Mouse (Mus musculus) lung, adult 2 months (tissue): ENCODE measurements around the gene Fam198a.

Experiments used
- CTCF ChIP-seq: fragments of 200-500 bp; IDR thresholded peaks from 2 replicates; pipeline ENCODE4 v1.5.1; 2011; ENCODE audit warnings: mild to moderate bottlenecking, low read length, control low read depth; ENCODE audit not compliant: insufficient read depth
- POLR2A ChIP-seq: fragments of 200-500 bp; IDR thresholded peaks from 2 replicates; pipeline ENCODE4 v1.6.1; 2011; ENCODE audit warnings: low read depth, mild to moderate bottlenecking, control low read depth, low read length, borderline replicate concordance; ENCODE audit errors: extremely low read depth

DNA sequence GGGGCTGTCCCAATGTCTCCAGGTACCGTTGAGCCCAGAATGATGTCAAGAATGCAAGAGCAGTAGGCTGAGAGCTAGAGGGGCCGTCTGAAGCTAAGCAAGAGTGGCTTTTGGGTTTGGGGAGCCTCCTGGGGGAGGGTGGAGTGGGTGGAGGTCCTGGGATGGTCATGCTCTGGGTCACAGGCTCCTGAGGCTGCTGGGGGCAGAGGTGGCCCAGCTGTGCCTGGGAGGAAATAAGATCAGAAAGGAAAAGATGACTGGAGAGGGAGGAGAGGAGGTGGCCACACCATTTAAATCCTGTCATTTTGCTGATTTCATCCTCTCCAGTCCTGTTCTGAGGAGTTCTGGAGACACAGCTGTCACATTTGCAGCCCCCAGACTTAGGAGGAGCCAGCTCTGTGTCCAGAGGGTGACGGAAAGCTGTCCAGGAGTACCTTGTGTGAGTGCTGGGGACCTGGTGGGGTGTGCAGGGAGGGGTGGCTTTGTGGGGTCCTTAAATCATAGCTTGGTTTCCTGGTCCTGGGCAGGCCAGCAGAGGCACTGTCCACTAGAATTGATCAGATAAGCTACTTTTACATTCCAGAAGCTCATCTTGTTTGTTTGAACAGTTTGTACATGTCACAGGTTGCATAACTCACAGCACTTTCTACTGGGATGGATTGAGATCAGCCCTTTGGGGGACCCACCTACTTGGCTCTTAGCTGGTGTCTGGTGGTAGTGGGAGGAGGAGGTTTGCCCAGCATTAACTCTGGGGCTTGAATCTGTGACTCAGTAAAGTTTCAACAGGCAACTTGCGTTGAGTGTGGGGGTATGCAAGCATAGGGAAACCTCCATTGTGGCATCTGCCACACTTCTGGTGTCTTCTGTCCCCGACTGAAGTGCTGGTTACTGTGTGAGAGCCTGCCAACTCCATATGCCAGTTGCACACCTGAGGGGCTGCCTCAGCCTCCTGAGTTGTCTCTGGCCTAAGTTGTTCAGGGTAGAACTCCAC lies 48.8 kb upstream of the Fam198a start:
- TF ChIP-seq CTCF (no peak), POLR2A (no peak)
